ENCODE assay signal across 8 mouse cellular contexts in the genomic region with DNA sequence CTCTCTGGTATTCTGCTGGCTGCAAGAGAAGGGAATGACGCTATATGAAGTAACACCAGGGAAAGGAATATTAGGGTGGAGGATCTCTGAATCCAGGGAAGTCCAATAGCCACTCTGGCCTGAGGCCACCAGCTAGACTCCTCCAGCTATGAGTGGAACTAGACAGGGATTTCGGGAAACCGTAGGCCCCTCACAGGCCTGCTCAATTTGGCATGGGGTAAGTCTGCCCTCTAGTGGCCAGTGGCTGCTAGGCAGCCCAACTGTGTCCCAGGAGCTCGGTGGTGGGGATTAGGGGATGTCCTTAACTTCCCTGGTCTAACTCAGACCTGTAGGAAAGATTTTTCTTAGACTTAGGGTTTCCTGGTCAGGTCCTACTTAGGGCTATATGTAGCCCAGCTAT. TPM values are rescaled to one million over a fixed set of nuclear protein-coding genes. Genes with fewer than 3 reads are reported as not detected.
DNase-seq lines count a peak whose midpoint lies in the region; ATAC-seq lines count a peak whose summit lies in the region.

No protein-coding gene starts in this region.

- peak; percentile 83 to 85 for DNase-seq in adrenal gland, adult 18-20 months (ENCODE audit: low spot score in 2 of 2)
- peak; percentile 92 for DNase-seq in embryo, embryonic 10.5 days (ENCODE audit: low spot score)
- peak; percentile 68 for DNase-seq in gastrocnemius, postnatal 25 days
- DNase-seq in left cerebral cortex, postnatal 10 days (ENCODE audit: extremely low spot score in 1 of 2, low spot score in 2 of 2), result peak; percentile 78 to 82
- DNase-seq in right cerebral cortex, postnatal 10 days (ENCODE audit: low spot score in 2 of 2), result peak; percentile 86 to 93
- DNase-seq in urinary bladder, postnatal 36 days (ENCODE audit: low spot score in 2 of 2), result peak; percentile 72 to 75

- ATAC-seq in inflammation-experienced regulatory T-cells, adult 6 months, result peak; percentile 87
- ATAC-seq in megakaryocyte-erythroid progenitor cell, adult 5-6 weeks (replicated peaks; ENCODE audit: low FRiP score, low TSS enrichment, poor library complexity, severe bottlenecking), result peak; percentile 68

- intact Hi-C loops in left cerebral cortex, postnatal 10 days (cut with DNase I), result loop anchor here (2.0 to 10.0 kb wide), 3 partner anchors 64 to 605 kb away; no protein-coding TSS in a partner anchor

RNA-seq across cellular contexts. Expression of a gene that starts 8.5 kb away (rescaled TPM):
- 10 to 100 TPM; 45.1 to 52.9 TPM for total RNA-seq in adrenal gland, adult 18-20 months (2021)
- total RNA-seq in gastrocnemius, postnatal 25 days (2021), result 10 to 100 TPM; 35.5 to 43.7 TPM
- 1 to 10 TPM; 2.6 to 4.4 (median 3.7) TPM for polyA plus RNA-seq in inflammation-experienced regulatory T-cells, adult 6 months (2017; shearing (Covaris generic))
- total RNA-seq in left cerebral cortex, postnatal 10 days (2021), result 100 to 1,000 TPM; 103 to 105 TPM
- total RNA-seq in megakaryocyte-erythroid progenitor cell, adult 5-6 weeks (2014; fragmentation: Nextera tagmentation), result 4.6 and 5.5 TPM in 2 replicates
- total RNA-seq in megakaryocyte-erythroid progenitor cell, adult 5-6 weeks (2017), result 4.4 and 11.1 TPM in 2 replicates

RNA-seq across cellular contexts. Expression of a gene that starts 9.2 kb away (rescaled TPM):
- total RNA-seq in adrenal gland, adult 18-20 months (2021), result under 1 TPM in 1 of 2 experiments, not detected in 1; 0.77 TPM
- 100 to 1,000 TPM; 145 to 174 TPM for total RNA-seq in gastrocnemius, postnatal 25 days (2021)
- not detected for polyA plus RNA-seq in inflammation-experienced regulatory T-cells, adult 6 months (2017; shearing (Covaris generic))
- under 1 TPM in 1 of 2 experiments, not detected in 1; 0.39 TPM for total RNA-seq in left cerebral cortex, postnatal 10 days (2021)
- total RNA-seq in megakaryocyte-erythroid progenitor cell, adult 5-6 weeks (2014; fragmentation: Nextera tagmentation), result not detected in 2 replicates
- total RNA-seq in megakaryocyte-erythroid progenitor cell, adult 5-6 weeks (2017), result not detected in 2 replicates

RNA-seq across cellular contexts. Expression of a gene that starts 27.4 kb away (rescaled TPM):
- 1 to 10 TPM in 1 of 2 experiments, under 1 TPM in 1; 0.83 to 2.5 TPM for total RNA-seq in adrenal gland, adult 18-20 months (2021)
- total RNA-seq in gastrocnemius, postnatal 25 days (2021), result 10 to 100 TPM; 57.7 to 62.2 TPM
- polyA plus RNA-seq in inflammation-experienced regulatory T-cells, adult 6 months (2017; shearing (Covaris generic)), result not detected
- not detected for total RNA-seq in left cerebral cortex, postnatal 10 days (2021)
- total RNA-seq in megakaryocyte-erythroid progenitor cell, adult 5-6 weeks (2014; fragmentation: Nextera tagmentation), result not detected in 2 replicates
- not detected in 2 replicates for total RNA-seq in megakaryocyte-erythroid progenitor cell, adult 5-6 weeks (2017)

Comparison
In these comparisons a context has a peak if more than half of its experiments do, and no peak if none do; other contexts are left out.
1. Peak in every context shown above with its lines: DNase-seq and ATAC-seq.
2. RNA of a gene that starts 9.2 kb away (total RNA-seq): 145 to 174 TPM in gastrocnemius, postnatal 25 days; 0.77 TPM in adrenal gland, adult 18-20 months, 0.39 TPM in left cerebral cortex, postnatal 10 days and not detected in megakaryocyte-erythroid progenitor cell, adult 5-6 weeks; every median in the first group is over 10 times any median in the second.
3. RNA of a gene that starts 27.4 kb away (total RNA-seq): 57.7 to 62.2 TPM in gastrocnemius, postnatal 25 days; 0.83 to 2.5 TPM in adrenal gland, adult 18-20 months, not detected in left cerebral cortex, postnatal 10 days and not detected in megakaryocyte-erythroid progenitor cell, adult 5-6 weeks; every median in the first group is over 10 times any median in the second.